Mouse (Mus musculus) WW6 (cell line): ENCODE results near the gene Knstrn.
A peak's percentile ranks its signal among the peaks of the same experiment; 100 is the strongest.

Experiments
- DNase-seq: peaks from one replicate; pipeline ENCODE4 v3.0.0-alpha.2; 2013; ENCODE audit warnings: low read depth, low spot score

Gene Knstrn

DNA sequence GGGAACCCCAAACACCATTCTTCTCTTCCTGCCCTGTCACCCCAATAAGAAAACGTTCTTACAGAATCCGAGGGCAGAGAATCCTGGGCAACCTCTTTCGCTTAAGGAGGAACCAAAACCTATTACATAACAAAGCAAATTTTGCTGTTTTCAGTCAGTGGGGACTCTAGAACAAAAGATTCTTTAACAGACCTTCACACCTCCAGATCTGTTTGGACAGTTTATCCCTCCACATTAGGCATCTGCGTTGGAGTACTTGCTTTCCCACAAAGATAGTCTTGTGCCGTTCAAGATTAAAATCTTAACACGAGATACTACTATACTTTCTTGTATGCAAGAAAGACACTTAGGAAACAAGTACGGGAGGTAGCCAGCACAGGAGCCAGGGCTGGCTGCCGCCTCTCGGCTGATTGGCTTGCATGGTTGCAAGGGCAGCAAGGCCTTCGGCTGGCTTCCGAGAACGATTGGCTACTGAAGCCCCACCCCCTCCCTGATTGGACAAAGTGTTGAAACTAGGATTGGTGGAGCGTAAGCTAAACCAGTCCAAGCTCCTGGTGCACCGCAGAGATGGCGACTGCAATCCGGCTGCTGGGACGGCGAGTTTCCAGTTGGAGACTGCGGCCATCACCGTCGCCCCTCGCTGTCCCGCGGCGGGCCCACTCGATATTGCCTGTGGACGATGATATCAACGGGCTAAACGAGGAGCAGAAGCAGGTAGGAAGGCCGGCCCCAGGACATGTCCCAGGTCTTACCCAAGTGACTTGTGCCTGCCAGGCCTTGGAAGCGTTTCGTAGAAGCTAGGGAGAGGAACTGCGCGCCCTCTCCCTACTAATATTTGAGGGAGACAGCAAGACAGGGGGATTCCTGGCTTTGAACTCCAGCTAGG is 47.9 kb downstream of the Knstrn start, which contains the start of gene Ivd:
Gene Ivd, plus strand, starts transcription at position 501 of the 886 bp plus-strand sequence.
- peak; percentile 77 for DNase-seq

DNA sequence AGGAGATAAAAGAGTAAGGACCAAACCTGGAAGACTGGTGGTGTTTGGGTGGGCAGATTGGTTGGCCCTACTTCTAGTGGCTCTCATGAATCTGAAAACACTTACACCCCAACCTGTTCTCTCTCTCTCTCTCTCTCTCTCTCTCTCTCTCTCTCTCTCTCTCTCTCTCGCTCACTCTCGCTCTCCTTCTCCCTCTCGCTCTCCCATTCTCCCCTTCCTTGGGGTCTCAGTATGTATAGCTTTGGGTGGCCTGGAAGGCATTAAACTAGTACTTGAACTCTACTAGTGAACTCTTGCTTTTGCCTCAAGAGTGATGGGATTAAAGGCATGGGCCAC is 48.5 kb downstream of the Knstrn start:
- no peak for DNase-seq

DNA sequence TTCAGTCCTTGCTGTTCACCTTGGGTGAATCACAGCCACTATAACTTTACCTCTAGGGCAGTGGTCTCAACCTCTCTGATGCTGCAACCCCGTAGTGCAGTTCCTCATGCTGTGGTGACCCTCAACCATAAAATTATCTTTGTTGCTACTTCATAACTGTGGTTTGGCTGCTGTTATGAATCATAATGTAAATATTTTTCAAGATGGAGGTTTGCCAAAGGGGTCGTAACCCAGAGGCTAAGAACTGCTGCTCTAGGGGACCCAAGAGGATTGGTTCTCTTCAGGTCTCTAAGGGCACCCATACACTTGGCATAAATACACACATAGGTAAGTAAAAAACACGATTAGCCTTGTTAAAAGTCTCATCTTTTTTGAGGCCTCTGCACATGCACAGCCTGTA is 56.8 kb downstream of the Knstrn start:
- no peak for DNase-seq

DNA sequence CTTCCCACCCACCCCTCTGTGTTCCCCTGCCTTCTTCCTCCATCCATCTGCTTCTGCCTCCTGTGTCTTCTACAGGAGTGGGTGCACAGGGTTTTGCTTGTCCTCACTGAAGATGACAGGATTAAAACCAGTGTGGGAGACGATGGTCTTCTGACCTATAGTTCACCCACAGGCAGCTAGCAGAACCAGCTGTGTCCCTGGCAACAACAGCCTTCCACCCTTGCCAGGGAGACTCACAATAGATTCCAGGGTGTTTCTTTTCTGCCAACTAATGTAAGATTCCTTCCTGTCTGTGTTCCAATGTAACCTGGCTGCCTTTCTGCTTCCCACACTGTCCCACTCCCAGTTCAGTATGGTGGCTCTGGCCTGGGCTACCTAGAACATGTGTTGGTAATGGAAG is 57.2 kb downstream of the Knstrn start:
- DNase-seq = no peak

DNA sequence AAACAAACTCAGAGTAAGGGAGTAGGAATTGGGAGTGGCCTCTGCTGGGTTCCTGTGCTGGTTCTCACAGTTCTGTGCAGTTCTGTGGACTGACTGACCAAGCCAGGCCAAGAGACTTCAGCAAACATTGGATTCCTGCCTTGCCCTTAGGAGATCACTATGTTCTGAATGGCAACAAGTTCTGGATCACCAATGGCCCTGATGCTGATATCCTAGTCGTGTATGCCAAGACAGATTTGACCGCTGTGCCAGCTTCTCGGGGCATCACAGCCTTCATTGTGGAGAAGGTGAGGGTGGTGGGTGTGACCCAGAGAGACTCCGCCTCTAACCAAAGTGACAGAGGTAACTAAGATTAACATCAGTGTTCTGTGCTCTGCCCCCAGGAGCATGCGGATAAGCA is 59.2 kb downstream of the Knstrn start:
- no peak for DNase-seq

DNA sequence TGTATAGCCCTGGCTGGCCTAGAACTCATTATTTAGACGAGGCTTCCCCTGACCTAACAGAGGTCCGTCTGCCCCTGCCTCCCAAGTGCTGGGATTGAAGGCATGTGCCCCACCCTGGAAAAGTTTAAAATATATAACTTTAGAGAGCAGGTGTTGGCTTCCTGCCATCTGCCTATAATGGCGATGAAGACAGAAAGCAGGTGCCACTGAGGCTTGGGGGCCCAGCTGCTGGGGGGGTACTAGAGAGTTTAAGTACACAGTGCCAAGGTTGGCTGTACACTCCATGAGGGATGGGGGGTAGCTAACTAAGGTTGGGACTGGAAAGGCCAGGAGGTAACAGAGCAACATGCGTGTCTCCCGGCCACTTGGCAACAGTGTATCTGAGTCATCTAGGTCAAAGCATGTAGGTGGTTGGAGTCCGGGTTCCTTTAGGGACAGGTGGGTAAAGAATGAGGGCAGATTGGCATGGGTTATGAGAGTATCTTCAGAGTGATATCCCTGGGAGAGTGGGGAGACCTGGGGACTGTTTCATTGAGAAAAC is 60.2 kb downstream of the Knstrn start:
- DNase-seq = no peak

DNA sequence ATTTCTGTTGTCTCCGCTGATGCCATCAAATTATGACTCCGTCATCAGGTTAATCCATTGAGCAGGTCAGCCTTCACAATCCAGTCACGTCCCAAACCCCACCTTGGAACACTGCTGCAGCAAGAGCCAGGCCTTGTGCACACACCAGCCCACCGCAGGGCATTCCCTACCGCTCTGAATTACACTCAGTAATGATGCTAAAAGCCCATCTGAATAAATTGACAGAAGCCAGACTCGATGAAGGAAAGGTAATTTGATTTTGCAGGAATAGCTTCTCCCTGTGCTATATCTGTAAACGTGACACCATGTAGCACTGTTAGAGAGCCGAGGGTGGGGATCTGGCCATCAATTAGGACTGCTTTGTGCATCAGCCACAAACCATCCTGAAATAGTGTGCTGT is 61.5 kb downstream of the Knstrn start:
- DNase-seq = no peak

DNA sequence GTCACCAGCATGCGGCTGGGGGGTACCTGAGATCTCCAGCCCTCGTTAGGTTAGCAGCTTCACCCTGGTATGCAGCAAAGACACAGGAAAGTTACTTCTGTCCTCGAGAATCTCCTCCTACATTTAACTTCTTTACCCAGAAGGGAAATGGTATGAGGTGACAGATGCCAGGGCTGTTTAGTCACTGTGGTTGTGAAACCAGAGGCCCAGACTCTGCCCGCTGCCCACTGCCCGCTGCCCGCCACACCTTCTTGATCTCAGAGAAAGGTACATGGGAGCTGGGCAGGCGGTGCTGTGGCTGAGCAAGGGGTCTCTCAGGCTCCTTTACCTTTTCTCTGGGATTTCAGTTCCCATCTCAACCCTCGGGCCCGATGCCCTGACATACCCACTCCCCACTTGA is 62.6 kb downstream of the Knstrn start:
- DNase-seq = no peak

DNA sequence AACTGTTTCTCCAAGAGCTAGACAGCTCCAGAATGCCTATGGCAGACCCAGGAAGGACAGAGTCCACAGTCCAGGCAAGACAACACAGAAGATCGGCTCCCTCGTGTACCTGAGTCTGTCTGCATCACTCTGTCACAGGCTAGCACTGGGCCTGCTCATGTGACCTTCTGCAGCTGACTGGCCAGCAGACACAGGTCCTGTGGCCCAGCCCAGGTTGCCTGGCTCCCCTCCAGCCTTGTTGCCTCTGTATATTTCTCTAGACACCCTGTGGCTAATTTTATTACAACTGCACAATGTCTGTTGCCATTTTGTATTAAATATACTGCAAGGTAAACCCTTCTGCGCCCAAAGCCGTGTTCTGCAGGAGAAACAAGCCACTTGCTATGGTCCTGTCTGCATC is 67.2 kb downstream of the Knstrn start:
- no peak for DNase-seq

DNA sequence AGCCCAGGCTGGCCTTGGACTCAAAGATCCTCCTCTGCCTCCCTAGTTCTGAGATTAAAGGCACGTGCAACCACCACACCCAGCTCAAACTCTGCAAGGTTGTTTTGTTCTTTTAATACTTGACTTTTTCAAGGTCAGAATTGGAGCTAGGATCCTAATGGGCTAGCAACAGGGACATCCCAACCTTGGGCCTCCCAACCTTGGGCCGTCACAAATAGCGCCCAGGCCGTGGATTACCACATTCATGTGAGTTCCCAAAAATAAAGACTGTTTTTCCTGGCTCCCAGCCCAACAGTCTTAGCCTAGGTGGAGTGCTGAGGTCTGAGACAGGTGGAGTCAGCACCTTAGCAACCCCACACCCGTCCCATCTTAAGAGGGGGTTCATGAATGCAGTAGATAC is 68.2 kb downstream of the Knstrn start:
- no peak for DNase-seq

DNA sequence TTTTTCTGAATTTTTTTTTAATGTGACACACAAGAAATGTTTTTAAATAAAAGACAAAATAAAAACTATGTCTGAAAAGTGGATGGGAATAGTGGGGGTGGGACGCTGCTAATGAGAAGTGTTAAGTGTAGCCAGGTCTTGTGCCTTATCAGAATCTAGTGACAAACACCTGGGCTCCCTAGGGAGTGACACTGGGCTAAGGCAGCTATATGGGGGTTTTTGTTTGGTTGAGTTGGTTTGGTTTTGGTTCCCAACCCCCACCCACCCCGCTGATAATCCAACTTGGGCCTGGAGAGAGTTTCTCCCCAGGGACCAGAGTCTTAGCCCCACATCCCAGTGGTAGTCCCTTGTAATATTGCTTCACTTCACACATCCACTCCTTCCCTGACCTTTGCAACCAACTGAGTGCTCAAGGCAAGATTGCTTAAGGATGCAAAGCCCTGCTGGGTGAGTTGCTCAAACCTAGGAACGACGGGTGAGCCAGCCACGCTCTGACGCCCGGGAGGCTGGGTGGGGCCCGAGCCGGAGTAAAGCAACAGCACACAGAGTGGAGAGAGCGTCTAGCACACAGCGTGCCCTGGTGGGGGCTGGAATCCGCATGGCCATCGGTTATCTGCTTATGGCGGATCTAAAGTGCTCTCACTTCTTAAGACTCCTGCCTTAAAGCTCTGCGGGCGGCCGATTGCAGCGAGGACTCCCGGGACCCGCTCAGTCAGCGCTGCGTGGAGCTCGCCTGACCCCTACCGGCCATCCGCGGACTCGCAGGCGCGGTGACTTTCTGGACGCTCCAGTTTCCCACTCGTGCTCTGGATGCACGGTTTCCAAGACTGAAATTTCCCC is 69.3 kb downstream of the Knstrn start:
- DNase-seq = peak; percentile 47

DNA sequence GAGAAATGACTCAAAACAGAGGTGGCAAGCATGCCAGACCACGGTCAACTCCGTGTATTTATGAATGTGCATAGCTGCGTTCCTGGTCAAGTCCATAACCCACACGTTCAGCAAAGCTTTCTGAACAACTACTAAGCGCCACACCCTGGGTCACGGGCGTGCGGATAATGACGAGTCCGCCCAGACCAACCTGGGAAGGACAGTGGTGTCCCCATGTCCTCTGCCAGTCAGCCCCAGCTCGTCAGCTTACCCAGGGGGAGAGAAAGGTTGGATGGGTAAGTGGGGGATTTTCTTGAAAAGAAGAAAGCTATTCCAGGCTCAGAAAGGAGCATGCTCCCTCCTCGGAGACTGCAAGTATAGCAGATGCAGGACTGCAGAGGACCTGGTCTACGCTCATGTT is 73.6 kb downstream of the Knstrn start:
- no peak for DNase-seq

DNA sequence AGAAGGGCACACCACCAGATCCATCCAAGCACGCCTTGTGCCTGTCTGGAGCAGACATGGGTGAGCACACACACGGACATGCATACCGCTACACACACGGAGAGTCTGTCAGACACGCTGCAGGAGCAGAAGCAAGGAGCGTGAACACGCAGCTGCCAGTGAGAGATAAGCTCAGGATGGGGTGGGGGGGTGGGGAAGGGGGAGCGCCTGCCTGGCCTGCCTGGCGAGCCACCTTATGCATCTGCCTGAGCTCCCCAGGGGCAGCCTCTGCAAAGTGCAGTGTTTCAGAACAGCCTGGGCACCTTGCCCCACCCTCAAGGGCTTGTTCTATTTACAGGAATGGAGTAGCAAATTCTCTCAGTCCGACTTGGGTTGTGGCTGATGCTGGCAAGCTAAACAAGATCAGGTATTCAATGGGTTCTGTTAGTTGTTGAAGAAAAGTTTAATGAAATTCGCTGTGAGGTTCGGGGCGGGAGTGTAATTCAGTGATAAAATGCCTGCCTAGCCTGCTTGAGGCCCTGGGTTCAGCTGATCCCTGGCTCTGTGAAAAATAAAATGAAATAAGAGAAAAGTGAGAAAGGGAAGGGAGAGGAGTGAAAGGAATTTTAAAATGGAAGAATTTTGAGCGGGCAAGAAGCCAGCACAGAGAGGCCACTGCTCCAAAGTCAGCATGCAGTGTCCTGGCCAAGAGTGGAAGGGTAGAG is 74.2 kb downstream of the Knstrn start:
- DNase-seq = no peak

DNA sequence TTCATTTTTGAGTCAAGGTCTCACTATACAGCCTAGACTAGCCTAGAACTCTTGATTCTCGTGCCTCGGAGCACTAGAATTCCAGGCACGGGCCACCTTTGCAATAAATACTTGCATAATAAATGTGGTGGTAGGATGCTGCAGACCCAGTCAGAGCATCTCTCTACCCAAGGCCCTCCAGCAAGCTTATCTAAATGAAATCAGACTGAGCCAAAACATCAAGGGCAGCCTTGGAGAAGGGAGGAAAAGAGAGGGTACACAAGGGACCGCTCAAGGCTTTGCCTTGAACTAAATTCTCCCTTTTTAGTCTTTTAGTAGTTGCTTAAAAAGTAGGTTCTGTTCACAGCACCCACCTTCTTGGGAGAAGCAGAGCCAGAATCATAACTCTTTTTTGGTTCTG is 77.4 kb downstream of the Knstrn start:
- no peak for DNase-seq

DNA sequence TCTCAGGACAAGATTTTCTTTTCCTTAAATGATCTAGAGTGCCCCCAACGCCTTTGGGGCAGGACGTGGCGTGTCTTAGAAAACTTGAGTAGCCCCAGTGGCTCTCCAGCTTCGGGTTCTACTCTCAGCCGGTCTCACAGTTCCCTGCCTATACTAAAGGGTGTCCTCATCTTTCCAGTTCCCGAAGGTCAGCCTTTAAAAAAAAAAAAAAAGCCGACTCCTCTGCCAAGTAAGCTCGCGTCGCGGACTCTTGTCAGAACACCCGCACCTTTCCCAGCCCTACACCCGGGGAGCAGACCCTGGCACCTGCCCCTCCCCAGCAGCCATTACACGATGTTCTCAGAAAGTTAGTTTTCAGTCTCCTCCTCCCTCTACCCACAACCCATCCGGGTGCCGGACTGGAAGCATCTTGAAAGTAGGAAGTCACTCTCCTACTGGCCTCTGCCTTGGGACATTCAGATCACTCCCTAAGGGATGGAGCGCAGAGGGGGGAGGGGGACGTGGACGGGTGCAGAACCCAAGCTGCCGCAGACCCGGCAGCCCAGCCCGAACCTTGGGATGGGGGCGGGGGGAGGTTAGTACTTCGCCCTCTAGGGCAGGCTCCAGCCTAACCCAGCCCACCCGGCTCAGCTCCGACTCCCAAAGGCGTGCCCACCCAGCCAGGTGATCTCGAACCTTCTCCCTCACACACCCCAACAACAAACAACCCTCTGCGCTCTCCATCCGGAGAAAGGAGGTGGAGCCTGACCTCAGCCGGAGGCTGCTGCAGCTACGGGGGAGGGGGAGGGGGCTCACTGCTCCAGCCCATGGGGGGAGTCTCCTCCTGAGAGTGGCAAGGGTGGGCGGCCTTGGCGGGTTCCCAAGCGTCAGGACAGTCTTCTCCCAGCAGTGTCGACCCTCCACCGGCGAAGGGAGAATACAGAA is 82.4 kb downstream of the Knstrn start:
- no peak for DNase-seq

DNA sequence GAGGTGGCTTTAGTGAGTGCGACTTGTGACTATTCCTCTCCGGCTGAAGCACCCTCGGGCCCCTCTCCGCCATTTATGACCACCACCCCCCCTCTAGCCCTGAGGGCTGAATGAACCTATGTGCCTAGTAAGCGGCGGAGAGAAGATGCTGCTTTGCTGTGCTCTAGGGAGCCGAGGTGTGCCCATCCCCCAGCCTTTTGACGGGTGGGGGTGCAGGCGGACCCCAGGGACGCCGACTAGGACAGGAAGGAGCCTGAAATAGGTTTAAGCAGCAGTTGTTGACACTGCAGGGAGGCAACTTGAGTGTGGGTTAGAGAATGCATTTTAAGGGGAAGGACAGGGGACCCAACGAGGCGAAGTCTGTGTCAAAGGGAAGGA is 83.1 kb downstream of the Knstrn start:
- DNase-seq = no peak

DNA sequence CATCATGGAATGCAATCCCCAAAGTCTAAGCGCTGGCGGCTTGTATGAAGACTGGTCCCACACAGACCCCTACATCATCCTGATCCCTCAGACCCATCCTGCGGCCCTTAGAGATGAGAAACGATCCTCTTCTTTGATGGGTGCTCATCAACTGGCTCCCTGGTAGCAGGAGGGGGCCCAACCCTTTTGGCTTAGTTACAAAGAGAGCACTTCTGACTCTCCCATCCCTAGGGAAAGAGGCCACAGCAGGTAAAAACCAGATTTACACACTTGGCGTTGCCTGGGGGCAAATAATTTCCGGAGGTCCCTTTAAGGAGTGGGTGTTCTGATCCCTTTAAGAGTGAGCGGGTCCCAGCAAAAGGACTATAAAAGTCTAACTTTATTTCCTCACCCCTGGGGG is 83.6 kb downstream of the Knstrn start:
- DNase-seq = no peak

DNA sequence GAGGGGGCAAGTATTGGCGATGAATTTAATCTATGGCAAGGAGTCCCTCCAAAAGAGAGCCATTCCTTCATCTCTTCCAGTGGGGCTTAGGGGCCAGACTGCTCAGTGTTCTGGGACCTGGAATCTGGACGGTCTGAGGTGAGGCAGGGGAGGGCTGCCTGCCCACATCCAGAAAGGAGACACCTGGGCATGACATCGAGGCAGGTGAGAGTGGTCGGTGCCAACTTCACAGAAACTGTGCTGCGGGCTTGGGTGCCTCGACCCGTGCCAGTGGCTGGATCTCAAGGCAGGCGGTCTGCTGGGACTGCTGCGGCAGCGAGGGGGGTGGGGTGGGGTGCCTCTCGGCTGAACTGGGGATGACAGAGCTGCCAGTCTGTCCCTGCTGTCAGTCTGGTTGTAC is 84.0 kb downstream of the Knstrn start:
- DNase-seq = no peak

DNA sequence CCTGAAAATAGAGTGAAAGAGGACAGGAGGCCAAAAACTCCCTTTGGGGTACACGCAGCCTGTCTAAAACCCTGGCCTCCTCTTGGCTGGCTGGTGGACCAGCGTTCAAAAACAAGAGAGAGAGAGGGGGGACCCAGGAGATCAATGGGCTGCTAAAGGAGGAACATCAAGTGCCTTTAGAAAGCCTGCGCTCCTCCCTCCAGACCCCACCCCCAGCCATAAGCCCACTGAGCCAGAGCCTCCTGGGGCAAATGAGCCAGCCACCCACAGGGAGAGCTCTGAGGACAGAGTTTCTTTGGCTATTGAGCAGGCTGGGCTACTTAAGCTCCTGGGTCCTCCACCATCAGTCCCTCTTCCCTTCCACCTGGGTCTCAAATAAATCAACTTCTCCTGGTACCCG is 85.0 kb downstream of the Knstrn start:
- no peak for DNase-seq

DNA sequence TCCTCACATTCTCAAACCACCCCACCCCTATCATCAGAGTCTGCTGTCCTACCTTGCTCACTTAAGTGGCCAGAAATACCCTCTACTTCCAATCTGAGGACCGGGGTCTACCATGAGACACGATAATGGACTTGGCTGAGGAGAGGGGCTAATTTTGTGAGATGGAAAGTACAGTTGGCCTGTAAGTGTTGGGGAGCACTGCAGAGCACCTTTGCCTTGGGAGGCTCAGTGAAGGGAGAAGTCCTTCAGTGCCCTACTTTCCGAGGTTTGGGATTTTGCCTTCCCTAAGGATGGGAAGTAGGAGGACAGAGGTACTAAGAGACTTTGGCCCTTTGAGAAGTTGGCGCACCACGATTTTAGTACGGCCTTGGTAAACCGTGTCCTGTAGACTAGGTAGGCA is 85.5 kb downstream of the Knstrn start:
- no peak for DNase-seq
